Mouse (Mus musculus) colon, adult 2 months (tissue): ENCODE measurements around the gene Tmem170b. TPM values are rescaled to one million over a fixed set of nuclear protein-coding genes. Genes with fewer than 3 reads are reported as not detected.

Experiments used
- polyA plus RNA-seq: library from polyadenylated mRNA; depleted of rRNA; stranded (reverse); fragments of >200 nt; gene quantifications from 2 replicates; pipeline ENCODE4 v1.2.3, GENCODE M21; 2012; rRNA removed

The Tmem170b gene
- 7.1 and 10.8 TPM in 2 replicates for polyA plus RNA-seq

GRCm38 (mm10) chr13:41605099-41606010 is at the start of gene Tmem170b:
Gene Tmem170b, plus strand, starts transcription at chr13:41605907.

Other genes with a start within 250 kb of the Tmem170b start
- 34.7 and 40.6 TPM in 2 replicates for gene Nedd9, start 118.5 kb upstream of the Tmem170b start, polyA plus RNA-seq
- 23.7 and 25.7 TPM in 2 replicates for gene Adtrp, start 241.8 kb downstream of the Tmem170b start, polyA plus RNA-seq